Mouse (Mus musculus) midbrain, embryonic 14.5 days (tissue): ENCODE results near the gene Tap1. TPM values are rescaled to one million over a fixed set of nuclear protein-coding genes. Genes with fewer than 3 reads are reported as not detected.

Experiments
- ATAC-seq: fragments of 200-750 bp; cut with Nextera tagmentation; 2 replicates; pipeline ENCODE4 v1.8.0; 2017; ENCODE audit warnings: moderate number of reproducible peaks, moderate library complexity; ENCODE audit not compliant: low FRiP score, low TSS enrichment
- DNase-seq: peaks from one replicate; pipeline ENCODE4 v3.0.0-alpha.2; 2015
- H3K27ac ChIP-seq: fragments of 300-500 bp; sonication (generic); replicated peaks from 2 replicates; pipeline ENCODE4 v1.5.1; 2014; ENCODE audit warnings: mild to moderate bottlenecking, low read depth, low read length, moderate library complexity
- H3K27me3 ChIP-seq: fragments of 300-500 bp; sonication (generic); 2 replicates; pipeline ENCODE4 v1.6.1; 2014; ENCODE audit warnings: low read length, control low read depth, mixed read lengths; ENCODE audit not compliant: control insufficient read depth, insufficient read depth
- H3K36me3 ChIP-seq: fragments of 300-500 bp; sonication (generic); 2 replicates; pipeline ENCODE4 v1.6.1; 2014; ENCODE audit warnings: low read length, control low read depth; ENCODE audit not compliant: control insufficient read depth, insufficient read depth
- H3K4me1 ChIP-seq: fragments of 300-500 bp; sonication (generic); 2 replicates; pipeline ENCODE4 v1.6.1; 2014; ENCODE audit warnings: mild to moderate bottlenecking, antibody characterized with exemption, low read length, control low read depth; ENCODE audit not compliant: control insufficient read depth, insufficient read depth
- H3K4me2 ChIP-seq: fragments of 300-500 bp; sonication (generic); 2 replicates; pipeline ENCODE4 v1.6.1; 2014; ENCODE audit warnings: mild to moderate bottlenecking, low read length, moderate library complexity
- H3K4me3 ChIP-seq: fragments of 300-500 bp; sonication (generic); replicated peaks from 2 replicates; pipeline ENCODE4 v1.5.1; 2014; ENCODE audit warnings: low read depth, low read length
- H3K9ac ChIP-seq: fragments of 300-500 bp; sonication (generic); replicated peaks from 2 replicates; pipeline ENCODE4 v1.6.1; 2014; ENCODE audit warnings: mild to moderate bottlenecking, low read length, moderate library complexity
- H3K9me3 ChIP-seq: fragments of 300-500 bp; sonication (generic); 2 replicates; pipeline ENCODE4 v1.6.1; 2016; ENCODE audit warnings: low read length, control low read depth, mixed read lengths; ENCODE audit not compliant: control insufficient read depth
- WGBS: fragments of 180-500 bp; shearing (Covaris S2); extraction: QIAGEN DNeasy Blood & Tissue Kit; methylation state at CpG from one replicate; pipeline ENCODE4 v1.1.7; 2014; 5-methylcytosine and 5-hydroxymethylcytosine counted together
- polyA plus RNA-seq: library from polyadenylated mRNA; unstranded; fragments of >200 nt; fragmentation: Nextera tagmentation; extraction: Ambion mirVana; gene quantifications from 2 replicates; pipeline ENCODE4 v1.2.1, GENCODE M21; 2014

Gene Tap1
- polyA plus RNA-seq, 1 experiment from 2014 or later: 2.9 TPM

DNA sequence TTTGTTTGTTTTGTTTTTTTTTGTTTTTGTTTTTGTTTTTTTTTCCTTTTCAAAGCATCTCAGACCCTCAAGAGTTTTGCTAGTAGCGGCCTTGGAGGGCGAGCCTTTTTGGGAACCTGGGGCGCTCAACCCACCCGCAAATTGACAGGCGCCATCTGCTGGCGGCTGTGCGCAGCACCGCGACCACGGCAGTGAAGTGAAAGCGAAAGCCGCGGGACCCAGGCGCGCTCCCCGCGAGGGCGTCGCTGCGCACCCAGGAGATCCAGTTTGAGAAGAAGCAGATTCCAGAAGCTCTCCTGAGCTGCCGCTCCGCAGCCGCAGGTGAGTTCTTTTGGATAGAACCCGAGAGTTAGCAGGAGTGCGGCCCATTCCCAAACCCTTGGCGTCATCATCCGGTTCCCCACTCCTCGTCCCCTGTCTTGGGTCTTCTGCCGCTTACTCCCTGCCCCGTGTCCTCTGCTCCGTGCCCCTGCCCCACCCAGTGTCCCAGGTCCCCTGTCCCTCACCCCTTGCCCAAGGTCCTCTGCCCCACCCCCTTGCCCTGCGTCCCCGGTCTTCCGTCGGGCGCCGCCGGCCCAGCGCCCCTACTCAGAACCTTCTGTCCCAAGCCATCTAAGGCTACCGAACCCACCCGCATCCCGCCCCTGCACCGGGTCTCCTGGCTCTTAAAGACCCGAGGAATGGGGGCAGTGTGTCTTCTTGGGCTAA is 17.1 kb downstream of the Tap1 start:
- Histone ChIP-seq H3K4me1 (no peaks in the 10 kb centered on the region; the same call in 1 of the 2 replicates), H3K36me3 (no peaks in the 10 kb centered on the region), H3K9me3 (no peaks in the 10 kb centered on the region), H3K9ac (peak overlapping the region; percentile 55; the same call in 1 of the 2 replicates), H3K27me3 (peaks cover 24% of the 10 kb centered on the region), H3K4me3 (peak overlapping the region; percentile 50), H3K4me2 (peak overlapping the region; percentile 81), H3K27ac (no peak overlapping the region)
- 1% methylated on average over 44 of the region's 44 CpGs for WGBS
- ATAC-seq: peak; percentile 31; the same call in 1 of the 2 replicates
- DNase-seq: peak; percentile 88

DNA sequence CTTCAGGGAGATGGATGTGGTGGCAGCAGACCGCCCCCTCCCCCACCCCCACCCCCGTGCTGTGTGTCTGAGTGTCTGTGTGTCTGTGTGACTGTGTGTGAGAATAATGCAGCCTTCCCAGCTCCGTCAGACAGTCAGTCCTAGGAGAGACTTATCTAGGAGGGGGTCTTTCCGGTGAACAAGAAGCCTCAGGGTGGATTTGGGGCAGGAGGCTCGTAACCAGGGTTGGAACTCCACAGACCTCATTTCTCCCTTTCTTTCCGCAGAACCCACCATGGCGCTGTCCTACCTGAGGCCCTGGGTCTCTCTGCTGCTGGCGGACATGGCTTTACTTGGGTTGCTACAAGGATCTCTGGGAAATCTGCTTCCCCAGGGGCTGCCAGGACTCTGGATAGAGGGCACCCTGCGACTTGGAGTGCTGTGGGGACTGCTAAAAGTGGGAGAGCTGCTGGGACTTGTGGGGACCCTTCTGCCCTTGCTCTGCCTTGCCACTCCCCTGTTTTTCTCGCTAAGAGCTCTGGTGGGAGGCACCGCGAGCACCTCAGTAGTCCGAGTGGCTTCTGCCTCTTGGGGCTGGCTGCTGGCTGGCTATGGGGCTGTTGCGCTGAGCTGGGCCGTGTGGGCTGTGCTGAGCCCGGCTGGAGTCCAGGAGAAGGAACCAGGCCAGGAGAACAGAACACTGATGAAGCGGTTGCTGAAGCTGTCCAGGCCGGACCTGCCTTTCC is 17.8 kb downstream of the Tap1 start:
- Histone ChIP-seq H3K4me1 (no peaks in the 10 kb centered on the region; the same call in 1 of the 2 replicates), H3K4me3 (peak overlapping the region; percentile 50), H3K27me3 (peaks cover 20% of the 10 kb centered on the region), H3K9ac (peak overlapping the region; percentile 55; the same call in 1 of the 2 replicates), H3K4me2 (peak overlapping the region; percentile 81), H3K36me3 (no peaks in the 10 kb centered on the region), H3K9me3 (no peaks in the 10 kb centered on the region), H3K27ac (no peak overlapping the region)
- 18% methylated on average over 18 of the region's 18 CpGs for WGBS
- DNase-seq (no peak), ATAC-seq (no peak)

DNA sequence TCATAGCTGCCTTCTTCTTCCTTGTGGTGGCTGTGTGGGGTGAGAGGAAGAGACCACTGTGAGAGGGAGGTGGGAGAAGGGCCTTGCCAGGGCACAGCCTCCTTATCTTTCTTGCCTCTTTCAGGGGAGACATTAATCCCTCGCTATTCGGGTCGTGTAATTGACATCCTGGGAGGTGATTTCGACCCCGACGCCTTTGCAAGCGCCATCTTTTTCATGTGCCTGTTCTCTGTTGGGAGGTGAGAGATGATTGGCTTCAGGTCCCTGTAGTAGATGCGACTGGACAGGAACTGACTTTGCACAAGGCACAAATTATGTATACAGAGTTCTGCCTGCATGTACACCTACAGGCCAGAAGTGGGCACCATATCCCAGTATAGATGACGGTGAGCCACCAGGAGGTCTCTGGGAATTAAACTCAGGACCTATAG is 18.4 kb downstream of the Tap1 start:
- DNase-seq (peak; percentile 60), ATAC-seq (no peak)
- Histone ChIP-seq H3K4me2 (no peak overlapping the region), H3K27ac (no peak overlapping the region), H3K36me3 (no peaks in the 10 kb centered on the region), H3K4me3 (no peak overlapping the region), H3K9me3 (no peaks in the 10 kb centered on the region), H3K9ac (no peak overlapping the region), H3K4me1 (no peaks in the 10 kb centered on the region; the same call in 1 of the 2 replicates), H3K27me3 (peaks cover 24% of the 10 kb centered on the region)
- 14% methylated on average over 9 of the region's 9 CpGs for WGBS

DNA sequence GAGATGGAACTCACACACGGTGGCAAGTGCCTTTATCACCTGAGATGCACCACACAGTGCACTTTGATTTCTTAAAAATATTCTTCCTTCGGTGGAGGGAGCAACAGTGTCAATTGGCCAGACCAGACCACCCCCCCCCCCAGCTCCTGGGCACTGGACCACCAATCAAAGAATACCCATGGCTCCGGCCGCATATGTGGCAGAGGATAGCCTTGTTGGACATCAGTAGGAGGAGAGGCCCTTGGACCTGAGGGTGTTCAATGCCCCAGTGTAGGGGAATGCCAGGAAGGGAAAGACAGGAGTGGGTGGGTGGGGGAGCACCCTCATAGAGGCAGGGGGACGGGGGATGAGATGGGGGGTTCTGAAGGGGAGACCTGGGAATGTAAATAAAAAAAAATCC is 19.4 kb downstream of the Tap1 start:
- H3K27ac ChIP-seq: no peak overlapping the region
- H3K27me3 ChIP-seq: peaks cover 26% of the 10 kb centered on the region
- no peak overlapping the region for H3K9ac ChIP-seq
- no peaks in the 10 kb centered on the region; the same call in 1 of the 2 replicates for H3K4me1 ChIP-seq
- no peaks in the 10 kb centered on the region for H3K36me3 ChIP-seq
- no peak overlapping the region for H3K4me3 ChIP-seq
- H3K9me3 ChIP-seq: no peaks in the 10 kb centered on the region
- DNase-seq: no peak
- no peak overlapping the region for H3K4me2 ChIP-seq
- WGBS: 83% methylated on average over 5 of the region's 5 CpGs
- no peak for ATAC-seq

DNA sequence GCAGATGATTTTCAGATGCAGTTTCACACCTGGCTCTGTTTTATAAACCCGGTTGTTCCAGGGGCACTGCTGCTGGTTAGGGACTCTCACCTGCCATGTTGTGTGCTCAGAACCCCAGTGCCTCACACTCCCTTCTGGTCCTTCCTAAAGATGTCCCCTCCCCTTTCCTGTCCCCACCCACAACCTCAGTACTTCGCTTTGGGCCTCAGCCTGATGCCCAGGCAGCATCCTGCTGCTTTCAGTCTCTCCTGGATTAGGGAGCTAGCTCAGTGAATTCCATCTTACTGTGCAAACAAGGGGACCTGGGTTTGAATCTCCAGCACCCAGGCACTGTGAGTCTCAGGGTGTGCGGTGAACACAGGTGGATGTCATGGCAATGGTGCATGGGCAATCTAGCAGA is 20.1 kb downstream of the Tap1 start:
- DNase-seq (no peak), ATAC-seq (no peak)
- WGBS: 69% methylated on average over 3 of the region's 3 CpGs
- H3K27me3 ChIP-seq: peaks cover 26% of the 10 kb centered on the region
- H3K4me3 ChIP-seq: no peak overlapping the region
- H3K36me3 ChIP-seq: no peaks in the 10 kb centered on the region
- no peak overlapping the region for H3K4me2 ChIP-seq
- H3K9me3 ChIP-seq: no peaks in the 10 kb centered on the region
- no peak overlapping the region for H3K27ac ChIP-seq
- H3K9ac ChIP-seq: no peak overlapping the region
- no peaks in the 10 kb centered on the region; the same call in 1 of the 2 replicates for H3K4me1 ChIP-seq

DNA sequence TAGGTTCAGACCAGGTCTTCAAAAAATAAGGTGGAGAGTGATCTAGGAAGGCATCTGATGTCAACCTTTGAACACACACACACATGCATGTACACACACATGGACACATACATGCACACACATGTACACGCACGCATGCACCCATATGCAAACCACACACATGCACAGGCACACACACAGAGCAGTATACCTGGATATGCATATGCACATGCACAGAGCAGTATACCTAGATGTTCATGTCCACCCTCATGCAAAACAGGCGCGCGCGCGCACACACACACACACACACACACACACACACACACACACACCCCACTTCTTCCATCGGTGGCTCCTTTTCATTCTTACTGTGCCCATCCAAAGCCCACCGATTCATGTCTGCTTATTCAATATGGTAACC is 20.5 kb downstream of the Tap1 start:
- Histone ChIP-seq H3K9me3 (no peaks in the 10 kb centered on the region), H3K9ac (no peak overlapping the region), H3K36me3 (no peaks in the 10 kb centered on the region), H3K4me3 (no peak overlapping the region), H3K27me3 (peaks cover 27% of the 10 kb centered on the region), H3K4me2 (no peak overlapping the region), H3K27ac (no peak overlapping the region), H3K4me1 (no peaks in the 10 kb centered on the region; the same call in 1 of the 2 replicates)
- no peak for DNase-seq
- 97% methylated on average over 9 of the region's 9 CpGs for WGBS
- no peak for ATAC-seq

DNA sequence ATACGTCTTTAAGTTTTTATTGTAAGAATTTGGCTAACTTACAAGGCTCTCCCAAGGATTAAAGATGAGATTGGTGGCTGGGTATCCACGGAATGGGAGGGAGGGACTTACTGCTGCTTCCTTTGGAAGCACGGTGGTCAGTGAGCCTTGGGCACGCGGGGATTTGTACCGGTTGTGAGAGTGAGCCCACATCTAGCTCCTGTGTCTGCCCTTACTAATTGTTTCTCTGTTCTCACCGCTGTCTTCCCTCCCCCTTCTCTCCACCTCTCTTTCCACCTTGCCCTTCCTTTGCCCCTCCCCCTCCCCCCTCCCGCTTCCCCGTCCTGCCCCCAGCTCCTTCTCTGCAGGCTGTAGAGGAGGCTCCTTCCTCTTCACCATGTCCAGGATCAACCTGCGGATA is 21.1 kb downstream of the Tap1 start:
- Histone ChIP-seq H3K4me1 (no peaks in the 10 kb centered on the region; the same call in 1 of the 2 replicates), H3K27ac (no peak overlapping the region), H3K4me2 (no peak overlapping the region), H3K9ac (no peak overlapping the region), H3K9me3 (no peaks in the 10 kb centered on the region), H3K27me3 (peaks cover 32% of the 10 kb centered on the region), H3K4me3 (no peak overlapping the region), H3K36me3 (no peaks in the 10 kb centered on the region)
- ATAC-seq: no peak
- DNase-seq: no peak
- WGBS: 16% methylated on average over 10 of the region's 10 CpGs

DNA sequence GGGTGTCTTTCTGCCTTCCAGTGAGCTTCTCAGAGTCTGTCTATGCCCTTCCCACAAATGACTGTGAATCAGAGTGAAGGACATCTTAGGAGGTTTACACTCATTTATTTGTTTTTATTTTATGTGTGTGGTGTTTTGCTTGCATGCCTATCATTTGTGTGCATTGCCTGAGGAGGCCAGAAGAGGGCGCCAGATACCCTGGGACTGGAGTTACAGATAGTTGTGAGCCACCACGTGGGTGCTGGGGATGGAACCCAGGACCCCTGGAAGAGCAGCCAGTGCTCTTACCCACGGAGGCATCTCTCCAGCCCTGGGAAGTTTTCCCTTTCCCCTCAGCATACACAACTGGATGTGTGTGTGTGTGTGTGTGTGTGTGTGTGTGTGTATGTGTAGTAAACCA is 22.3 kb downstream of the Tap1 start:
- Histone ChIP-seq H3K9ac (no peak overlapping the region), H3K36me3 (no peaks in the 10 kb centered on the region), H3K9me3 (no peaks in the 10 kb centered on the region), H3K27ac (no peak overlapping the region), H3K4me2 (no peak overlapping the region), H3K27me3 (peaks cover 32% of the 10 kb centered on the region), H3K4me1 (no peaks in the 10 kb centered on the region; the same call in 1 of the 2 replicates), H3K4me3 (no peak overlapping the region)
- ATAC-seq: no peak
- 49% methylated on average over 3 of the region's 3 CpGs for WGBS
- DNase-seq: no peak
